Mouse (Mus musculus) cerebellum, postnatal 10 days (tissue): Measurements from ENCODE around the gene Dock1.

Experiments
- DNase-seq, 2 experiments: peaks; one replicate each; pipeline ENCODE4 v3.0.0; 2021; ENCODE audit warnings: mixed read lengths in 2 of 2

Gene Dock1

GRCm38 (mm10) chr7:135194190-135194589 is 523.7 kb downstream of the Dock1 start:
- DNase-seq = no peak

- no peak for DNase-seq
Measured at GRCm38 (mm10) chr7:135195631-135196030, 525.2 kb downstream of the Dock1 start.

- no peak for DNase-seq
Measured at GRCm38 (mm10) chr7:135196828-135197227, 526.4 kb downstream of the Dock1 start.

- DNase-seq = peak; percentile 46 to 53
Measured at GRCm38 (mm10) chr7:135203920-135204319, 533.5 kb downstream of the Dock1 start.

GRCm38 (mm10) chr7:135205111-135205510 is 534.7 kb downstream of the Dock1 start:
- DNase-seq = no peak

GRCm38 (mm10) chr7:135208947-135209567 is 538.6 kb downstream of the Dock1 start:
- DNase-seq = no peak

GRCm38 (mm10) chr7:135210296-135210695 is 539.8 kb downstream of the Dock1 start:
- DNase-seq = no peak

- DNase-seq = peak; percentile 53 to 72
Measured at GRCm38 (mm10) chr7:135210831-135211230, 540.4 kb downstream of the Dock1 start.

- DNase-seq = peak in 1 of 2 experiments; percentile 35
Measured at GRCm38 (mm10) chr7:135212505-135212904, 542.1 kb downstream of the Dock1 start.

GRCm38 (mm10) chr7:135221475-135221874 is 551.0 kb downstream of the Dock1 start:
- no peak for DNase-seq
